Mouse (Mus musculus) small intestine, adult 2 months (tissue): ENCODE measurements around the gene Pde6h.

Source experiments
- CTCF ChIP-seq: fragments of 200-500 bp; IDR thresholded peaks from 2 replicates; pipeline ENCODE4 v1.5.1; 2012; ENCODE audit warnings: low read depth, mild to moderate bottlenecking, control low read depth, inconsistent platforms, low read length, moderate library complexity, mixed read lengths; ENCODE audit not compliant: insufficient replicate concordance, insufficient read length; ENCODE audit errors: extremely low read depth
- POLR2A ChIP-seq: fragments of 200-500 bp; IDR thresholded peaks from 2 replicates; pipeline ENCODE4 v1.6.1; 2012; ENCODE audit warnings: low read depth, mild to moderate bottlenecking, control low read depth, inconsistent platforms, low read length, moderate library complexity

- TF ChIP-seq CTCF, result no peak
- TF ChIP-seq POLR2A, result no peak
These were observed 33.4 kb downstream of the Pde6h start for GRCm38 (mm10) chr6:136957062-136957461.
